In the genomic region with DNA sequence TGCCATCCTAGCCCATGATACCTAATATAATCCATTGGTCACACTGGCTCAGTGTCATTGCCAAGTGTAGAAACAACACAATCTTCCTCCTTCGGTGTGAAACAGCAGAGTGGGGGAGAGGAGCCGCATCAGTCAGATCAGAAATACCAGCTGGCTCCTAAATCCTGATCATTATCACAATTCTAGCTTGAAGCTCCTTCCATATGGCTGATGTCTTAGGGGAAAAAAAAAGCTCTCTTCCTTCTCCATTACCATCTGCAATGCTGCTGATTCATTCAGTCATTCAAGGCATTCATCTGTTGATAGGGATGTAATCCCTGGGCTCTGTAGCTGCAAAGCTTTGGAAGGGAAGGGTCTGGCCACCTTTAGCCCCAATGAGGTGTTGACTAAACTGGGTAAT, we compare ENCODE assay signal across 24 mouse cellular contexts. TPM values are rescaled to one million over a fixed set of nuclear protein-coding genes. Genes with fewer than 3 reads are reported as not detected.
DNase-seq lines count a peak whose midpoint lies in the region; ATAC-seq lines count a peak whose summit lies in the region.
"Had no signal": no experiment of that assay in that cellular context is flagged by ENCODE, and none has a peak within 500 bp of the region (broad histone marks: within the 10 kb centered on the region; RNA-seq: fewer than 3 reads in every experiment).

No protein-coding gene starts in this region.

- H3K4me2 ChIP-seq in forebrain, embryonic 14.5 days (ENCODE audit: low read length) = no peak overlapping the region
- H3K4me2 ChIP-seq in forebrain, embryonic 11.5 days (ENCODE audit: low read depth, low read length, severe bottlenecking) = no peak overlapping the region
- H3K4me2 ChIP-seq: embryonic facial prominence, embryonic 15.5 days; liver, embryonic 11.5 days; neural tube, embryonic 15.5 days had no signal

- H3K4me3 ChIP-seq in forebrain, embryonic 14.5 days (ENCODE audit: low read depth, low read length) = no peak overlapping the region
- H3K4me3 ChIP-seq in forebrain, embryonic 11.5 days (ENCODE audit: low read depth, low read length) = no peak overlapping the region
- H3K4me3 ChIP-seq in heart, embryonic 10.5 days = no peak overlapping the region
- H3K4me3 ChIP-seq: embryonic facial prominence, embryonic 15.5 days; heart, adult 2 months; hindbrain, embryonic 10.5 days; neural tube, embryonic 15.5 days had no signal

- H3K9ac ChIP-seq in forebrain, embryonic 14.5 days (ENCODE audit: low read length) = no peak overlapping the region
- H3K9ac ChIP-seq in forebrain, embryonic 11.5 days (ENCODE audit: low read length) = no peak overlapping the region
- H3K9ac ChIP-seq: embryonic facial prominence, embryonic 15.5 days; neural tube, embryonic 15.5 days had no signal

- DNase-seq in forebrain, embryonic 14.5 days (ENCODE audit: low spot score) = peak; percentile 33
- no peak for DNase-seq in forebrain, embryonic 11.5 days (ENCODE audit: low spot score)
- peak; percentile 20 for DNase-seq in thymus, postnatal 14 days
- no peak for DNase-seq in thymus, adult 18-20 months
- DNase-seq in left cerebral cortex, postnatal 14 days (ENCODE audit: low spot score in 2 of 2) = peak; percentile 12 to 41
- DNase-seq in heart, embryonic 10.5 days (ENCODE audit: low spot score) = no peak
- no peak for DNase-seq in heart, adult 8-10 months (ENCODE audit: low spot score)
- DNase-seq: adrenal gland, adult 8-10 months; cerebellum, postnatal 25 days; gastrocnemius, postnatal 25 days; heart, adult 2 months; kidney, adult 18-20 months; kidney, postnatal 10 days; lung, adult 18-20 months had no signal

- H3K4me1 ChIP-seq in forebrain, embryonic 14.5 days (ENCODE audit: control insufficient read depth, insufficient read depth, low read length) = peaks cover 4% of the 10 kb centered on the region
- no peaks in the 10 kb centered on the region for H3K4me1 ChIP-seq in forebrain, embryonic 11.5 days (replicated peaks; ENCODE audit: control insufficient read depth, insufficient read depth, low read length)
- no peaks in the 10 kb centered on the region for H3K4me1 ChIP-seq in heart, embryonic 10.5 days
- H3K4me1 ChIP-seq: embryonic facial prominence, embryonic 15.5 days; hindbrain, embryonic 10.5 days; neural tube, embryonic 15.5 days had no signal

- H3K27me3 ChIP-seq in forebrain, embryonic 14.5 days (replicated peaks; ENCODE audit: control insufficient read depth, insufficient read depth, low read length) = no peaks in the 10 kb centered on the region
- no peaks in the 10 kb centered on the region for H3K27me3 ChIP-seq in forebrain, embryonic 11.5 days (ENCODE audit: control insufficient read depth, insufficient read depth, low read length)
- H3K27me3 ChIP-seq in heart, embryonic 10.5 days (ENCODE audit: insufficient read depth, poor library complexity, severe bottlenecking) = no peaks in the 10 kb centered on the region
- H3K27me3 ChIP-seq: embryonic facial prominence, embryonic 15.5 days; neural tube, embryonic 15.5 days; Patski had no signal

- ATAC-seq in forebrain, embryonic 14.5 days = no peak
- ATAC-seq in forebrain, embryonic 11.5 days (replicated peaks; ENCODE audit: low FRiP score) = no peak
- ATAC-seq in megakaryocyte-erythroid progenitor cell, adult 5-6 weeks (replicated peaks; ENCODE audit: low FRiP score, low TSS enrichment, poor library complexity, severe bottlenecking) = no peak
- ATAC-seq: hindbrain, postnatal 0 days; midbrain, embryonic 16.5 days had no signal

- H3K9me3 ChIP-seq in forebrain, embryonic 14.5 days (replicated peaks; ENCODE audit: control insufficient read depth, low read length) = no peaks in the 10 kb centered on the region
- H3K9me3 ChIP-seq in forebrain, embryonic 11.5 days (ENCODE audit: control insufficient read depth, low read length) = no peaks in the 10 kb centered on the region; the same call in 1 of the 2 replicates
- H3K9me3 ChIP-seq in heart, embryonic 10.5 days = no peaks in the 10 kb centered on the region
- H3K9me3 ChIP-seq: embryonic facial prominence, embryonic 15.5 days; hindbrain, embryonic 10.5 days; neural tube, embryonic 15.5 days had no signal

- intact Hi-C loops in left cerebral cortex, postnatal 14 days (cut with DNase I) = no loop called here

- 72% methylated on average over 2 of the region's 2 CpGs for WGBS in forebrain, embryonic 14.5 days
- 93% methylated on average over 2 of the region's 2 CpGs for WGBS in forebrain, embryonic 11.5 days
- WGBS in heart, embryonic 10.5 days = 78% methylated on average over 2 of the region's 2 CpGs

- H3K27ac ChIP-seq in forebrain, embryonic 14.5 days (ENCODE audit: low read depth, low read length) = no peak overlapping the region
- H3K27ac ChIP-seq in forebrain, embryonic 11.5 days (ENCODE audit: low read depth, low read length) = no peak overlapping the region
- no peak overlapping the region for H3K27ac ChIP-seq in heart, embryonic 10.5 days
- H3K27ac ChIP-seq: embryonic facial prominence, embryonic 15.5 days; heart, adult 2 months; hindbrain, embryonic 10.5 days; hindbrain, postnatal 0 days; neural tube, embryonic 15.5 days had no signal

- no peaks in the 10 kb centered on the region for H3K36me3 ChIP-seq in forebrain, embryonic 14.5 days (ENCODE audit: control insufficient read depth, insufficient read depth, low read length)
- H3K36me3 ChIP-seq in forebrain, embryonic 11.5 days (ENCODE audit: control insufficient read depth, insufficient read depth, low read length) = no peaks in the 10 kb centered on the region
- H3K36me3 ChIP-seq in heart, embryonic 10.5 days = no peaks in the 10 kb centered on the region
- H3K36me3 ChIP-seq: embryonic facial prominence, embryonic 15.5 days; hindbrain, embryonic 10.5 days; neural tube, embryonic 15.5 days had no signal

RNA-seq across cellular contexts. Expression of a gene that starts 38.7 kb away (rescaled TPM):
- not detected in 2 replicates for polyA plus RNA-seq in forebrain, embryonic 14.5 days (2014; fragmentation: Nextera tagmentation; extraction: Ambion mirVana)
- not detected in 2 replicates for polyA plus RNA-seq in forebrain, embryonic 11.5 days (2014; fragmentation: Nextera tagmentation; extraction: Ambion mirVana)
- not detected for total RNA-seq in left cerebral cortex, postnatal 14 days (2021)
- total RNA-seq in megakaryocyte-erythroid progenitor cell, adult 5-6 weeks (2014; fragmentation: Nextera tagmentation) = not detected in 2 replicates
- not detected in 2 replicates for total RNA-seq in megakaryocyte-erythroid progenitor cell, adult 5-6 weeks (2017)
- polyA plus RNA-seq in heart, embryonic 10.5 days (2016; fragmentation: Nextera tagmentation; extraction: Ambion mirVana) = not detected in 2 replicates
- not detected for total RNA-seq in heart, adult 8-10 months (2022)
- total RNA-seq: adrenal gland, adult 8-10 months; gastrocnemius, postnatal 25 days; heart, adult 2 months; hindbrain, postnatal 0 days; layer of hippocampus, postnatal 10 days had no signal
- polyA plus RNA-seq: embryonic facial prominence, embryonic 15.5 days; heart, adult 2 months; hindbrain, embryonic 10.5 days; hindbrain, postnatal 0 days; limb, embryonic 11.5 days; midbrain, embryonic 16.5 days; neural tube, embryonic 15.5 days; Patski had no signal

RNA-seq across cellular contexts. Expression of a gene that starts 45.0 kb away (rescaled TPM):
- polyA plus RNA-seq in forebrain, embryonic 14.5 days (2014; fragmentation: Nextera tagmentation; extraction: Ambion mirVana) = 20.2 and 24.7 TPM in 2 replicates
- 14.4 and 16.2 TPM in 2 replicates for polyA plus RNA-seq in forebrain, embryonic 11.5 days (2014; fragmentation: Nextera tagmentation; extraction: Ambion mirVana)
- total RNA-seq in left cerebral cortex, postnatal 14 days (2021) = 100 to 1,000 TPM; 142 to 146 TPM
- total RNA-seq in megakaryocyte-erythroid progenitor cell, adult 5-6 weeks (2014; fragmentation: Nextera tagmentation) = 1.5 and 12.2 TPM in 2 replicates
- 4.3 and 7.2 TPM in 2 replicates for total RNA-seq in megakaryocyte-erythroid progenitor cell, adult 5-6 weeks (2017)
- 5.1 and 6.2 TPM in 2 replicates for polyA plus RNA-seq in heart, embryonic 10.5 days (2016; fragmentation: Nextera tagmentation; extraction: Ambion mirVana)
- 1 to 10 TPM in 2 of 4 experiments, under 1 TPM in 2; 0.41 to 1.7 (median 1.1) TPM for total RNA-seq in heart, adult 8-10 months (2022)

Comparison
In these comparisons a context has a peak if more than half of its experiments do, and no peak if none do; other contexts are left out.
1. DNase-seq: peak in forebrain, embryonic 14.5 days (single experiment), thymus, postnatal 14 days (single experiment) and left cerebral cortex, postnatal 14 days (2 of 2); none in forebrain, embryonic 11.5 days (single experiment), thymus, adult 18-20 months (0 of 2), heart, embryonic 10.5 days (single experiment) and heart, adult 8-10 months (single experiment).
2. RNA of a gene that starts 45.0 kb away (total RNA-seq): 142 to 146 TPM in left cerebral cortex, postnatal 14 days; 1.5 to 12.2 TPM in megakaryocyte-erythroid progenitor cell, adult 5-6 weeks and 0.41 to 1.7 TPM in heart, adult 8-10 months; every median in the first group is over 10 times any median in the second.